Mouse (Mus musculus) brain, embryonic 14.5 days (tissue): ENCODE measurements at regions not wholly inside any gene's neighbourhood (a gene's known extent, or its start where the extent isn't known, plus 50 kb on each side); places are given as distances from the start of the nearest gene placed in this dataset.

Experiments used
- CTCF ChIP-seq: fragments of 200-500 bp; IDR thresholded peaks from 2 replicates; pipeline ENCODE4 v1.5.1; 2012; ENCODE audit warnings: inconsistent platforms, mild to moderate bottlenecking, moderate library complexity, borderline replicate concordance; ENCODE audit not compliant: insufficient read depth, insufficient read length; ENCODE audit errors: extremely low read depth
- POLR2A ChIP-seq: fragments of 200-500 bp; IDR thresholded peaks from 2 replicates; pipeline ENCODE4 v1.6.1; 2012; ENCODE audit warnings: mild to moderate bottlenecking, inconsistent platforms, borderline replicate concordance; ENCODE audit not compliant: poor library complexity, insufficient read depth, insufficient read length, severe bottlenecking; ENCODE audit errors: extremely low read depth

GRCm38 (mm10) chr1:145015623-145016022 lies 240.4 kb upstream of the Rgs18 start:
- no peak for TF ChIP-seq CTCF
- no peak for TF ChIP-seq POLR2A
